Mouse (Mus musculus) thymus, postnatal 36 days (tissue): ENCODE data around the gene Ift22.

Experiments used
- DNase-seq, 2 experiments: peaks; one replicate each; pipeline ENCODE4 v3.0.0; 2022; ENCODE audit warnings: mixed read lengths in 2 of 2

Gene Ift22

DNA sequence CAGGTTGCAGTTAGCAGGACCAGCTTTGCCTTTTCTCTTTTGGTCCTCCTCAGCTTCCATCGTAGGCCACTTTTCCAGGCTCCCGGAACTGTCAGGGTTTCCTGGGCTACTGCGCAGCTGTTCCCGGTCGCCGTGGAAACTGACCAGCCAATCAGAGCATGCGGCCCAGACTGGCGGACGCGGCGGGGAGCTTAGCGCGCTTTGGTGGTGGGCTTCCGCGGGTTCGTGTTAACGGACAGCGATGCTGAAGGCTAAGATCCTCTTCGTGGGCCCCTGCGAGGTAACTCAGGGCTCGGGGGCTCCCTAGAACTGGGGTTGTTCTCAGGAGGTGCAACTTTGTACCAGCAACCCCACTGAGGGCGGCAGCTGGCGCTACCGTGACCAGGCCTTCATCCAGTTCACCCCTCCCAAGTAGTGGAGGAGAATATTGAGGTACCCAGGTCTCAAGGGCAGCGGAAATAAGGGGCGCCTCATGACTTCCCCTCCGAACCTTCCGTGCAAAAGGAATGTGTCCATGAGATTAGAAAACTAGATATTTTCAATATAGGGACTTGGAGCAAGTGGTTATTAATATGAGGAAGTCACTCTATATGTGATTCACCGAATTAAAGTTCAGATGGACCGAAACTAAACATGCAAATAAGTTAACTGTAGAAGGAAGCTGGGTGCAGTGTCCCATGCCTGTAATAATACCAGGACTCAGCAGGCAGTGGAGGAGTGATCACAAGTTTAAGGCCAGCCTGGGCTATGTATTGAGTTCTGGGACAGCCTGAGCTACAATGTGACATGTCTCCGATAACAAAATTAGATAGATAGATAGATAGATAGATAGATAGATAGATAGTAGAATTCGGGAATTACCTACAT lies at the start of gene Ift22:
TSS of gene Ift22 (plus strand) at position 160 of the 867 bp plus-strand sequence.
- DNase-seq = peak; percentile 82 to 87

DNA sequence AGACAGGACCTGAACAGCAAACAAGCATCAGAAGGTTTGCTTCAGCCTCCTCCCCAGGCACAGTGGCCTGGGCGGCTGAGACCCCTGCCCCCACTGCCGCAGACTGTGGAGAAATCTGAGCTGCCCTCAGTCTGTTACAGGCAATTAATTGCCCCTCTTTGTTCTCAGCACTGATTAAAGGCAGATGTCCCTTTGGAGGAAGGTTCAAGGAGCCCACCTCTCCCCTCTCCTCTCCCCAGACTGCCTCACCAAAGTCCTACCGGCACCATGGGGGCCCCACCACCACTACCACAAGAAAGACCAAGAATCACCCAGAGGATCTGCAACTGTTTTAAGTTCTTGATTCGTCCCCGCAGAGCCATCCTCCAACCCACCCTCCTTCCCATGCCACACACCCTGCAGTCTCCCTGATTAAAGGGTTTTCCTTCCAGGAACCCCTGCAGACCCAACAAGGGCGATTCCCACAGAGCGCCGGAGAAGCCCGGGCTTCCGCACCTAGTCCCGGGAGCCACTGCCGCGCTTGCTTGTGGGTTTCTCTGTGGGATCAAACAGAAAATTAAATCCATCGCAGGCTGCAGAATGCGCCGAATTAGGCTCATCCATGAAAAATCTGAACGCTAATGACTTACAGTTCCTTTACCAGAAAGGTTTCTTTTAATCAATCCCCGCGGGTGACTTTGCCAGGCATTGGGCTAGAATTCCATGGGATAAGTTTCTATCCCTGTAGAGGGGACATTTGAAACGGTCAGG lies 46.6 kb upstream of the Ift22 start:
- no peak for DNase-seq

DNA sequence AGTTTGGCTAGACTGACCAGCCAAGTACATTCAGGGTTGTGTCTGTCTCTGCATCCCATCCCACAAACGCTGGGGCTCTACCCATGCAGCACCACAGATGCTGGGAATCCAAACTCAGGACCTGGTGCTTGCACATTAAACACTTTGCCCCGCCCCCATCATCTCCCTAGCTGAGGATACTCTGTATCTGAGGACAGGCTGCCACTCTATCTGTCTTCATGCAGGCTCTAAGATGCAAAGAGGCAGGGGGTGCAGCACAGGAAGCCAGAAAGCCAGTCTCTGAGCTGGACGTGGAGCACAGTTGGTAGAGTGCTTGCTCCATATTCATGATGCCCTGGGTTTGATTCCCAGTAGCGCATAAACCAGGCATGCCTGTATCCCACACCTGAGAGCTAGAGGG lies 45.1 kb upstream of the Ift22 start:
- DNase-seq = peak; percentile 27 to 49

DNA sequence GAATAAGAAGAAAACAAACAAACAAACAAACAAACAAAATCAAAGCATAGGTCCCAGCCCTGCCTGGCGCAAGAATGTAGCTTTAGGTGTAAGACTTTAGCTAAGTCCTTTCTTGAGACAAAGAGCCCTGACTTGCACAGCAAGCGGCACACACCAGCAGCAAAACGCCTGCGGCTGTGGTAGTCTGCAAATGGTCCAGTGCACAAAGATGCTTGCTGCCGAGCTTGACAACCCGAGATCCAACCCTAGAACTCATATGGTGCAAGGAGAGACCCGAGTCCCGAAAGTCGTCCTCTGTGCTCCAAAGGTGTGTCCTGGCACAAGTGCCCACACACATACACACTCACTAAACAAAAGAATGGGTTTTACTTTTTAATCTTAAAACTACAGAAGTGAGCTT lies 44.7 kb upstream of the Ift22 start:
- peak in 1 of 2 experiments; percentile 16 for DNase-seq

DNA sequence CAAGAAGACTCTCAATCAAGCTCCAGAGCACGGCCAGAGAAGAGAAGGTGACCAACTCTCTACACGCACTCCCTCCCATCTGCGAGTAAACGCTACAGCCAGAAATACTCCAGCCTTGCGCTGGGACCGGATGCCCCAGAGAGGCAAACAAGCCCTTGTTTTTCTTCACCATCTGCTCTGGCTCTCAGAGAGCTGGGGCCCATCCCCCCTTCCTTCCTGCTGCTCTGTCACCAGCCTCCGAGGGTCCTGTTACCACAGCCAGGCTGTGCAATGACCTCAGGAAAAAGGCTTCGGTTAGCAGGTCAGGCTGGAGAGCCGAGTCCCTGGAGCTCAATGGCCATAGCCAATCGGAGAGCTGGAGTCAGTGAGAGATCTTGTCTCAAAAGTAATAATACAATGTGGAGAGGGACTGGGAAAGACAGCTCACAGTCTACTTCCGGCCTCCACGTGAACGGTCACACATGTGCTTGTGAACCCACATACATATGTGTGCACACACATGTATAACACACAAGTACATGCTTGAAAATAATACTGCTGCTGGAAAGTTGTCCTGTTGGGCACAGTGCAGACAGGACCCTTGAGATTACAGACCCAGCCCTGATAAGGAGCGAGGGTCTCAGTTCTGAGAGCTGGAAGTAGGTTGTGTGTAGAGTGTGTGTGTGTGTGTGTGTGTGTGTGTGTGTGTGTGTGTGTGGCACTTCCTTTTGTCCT lies 43.8 kb upstream of the Ift22 start:
- peak; percentile 88 to 91 for DNase-seq

DNA sequence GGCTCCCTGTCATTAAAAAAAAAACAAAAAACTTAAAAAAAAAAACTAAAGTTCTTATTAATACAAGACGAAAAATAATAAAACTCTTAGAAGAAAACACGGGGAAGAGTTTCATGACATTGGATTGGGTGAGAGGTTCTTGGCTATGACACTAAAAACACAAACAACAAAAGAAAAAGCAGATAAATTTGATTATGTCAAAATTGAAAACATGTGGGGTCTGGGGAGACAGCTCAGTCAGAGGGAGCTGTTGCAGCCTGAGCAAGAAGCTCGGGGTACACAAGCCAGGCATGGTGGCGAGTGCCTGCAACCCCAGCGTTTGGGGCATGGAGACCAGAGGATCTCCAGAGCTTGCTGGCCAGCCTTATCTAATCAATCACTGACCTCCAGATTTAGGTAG lies 40.2 kb upstream of the Ift22 start:
- DNase-seq = no peak

DNA sequence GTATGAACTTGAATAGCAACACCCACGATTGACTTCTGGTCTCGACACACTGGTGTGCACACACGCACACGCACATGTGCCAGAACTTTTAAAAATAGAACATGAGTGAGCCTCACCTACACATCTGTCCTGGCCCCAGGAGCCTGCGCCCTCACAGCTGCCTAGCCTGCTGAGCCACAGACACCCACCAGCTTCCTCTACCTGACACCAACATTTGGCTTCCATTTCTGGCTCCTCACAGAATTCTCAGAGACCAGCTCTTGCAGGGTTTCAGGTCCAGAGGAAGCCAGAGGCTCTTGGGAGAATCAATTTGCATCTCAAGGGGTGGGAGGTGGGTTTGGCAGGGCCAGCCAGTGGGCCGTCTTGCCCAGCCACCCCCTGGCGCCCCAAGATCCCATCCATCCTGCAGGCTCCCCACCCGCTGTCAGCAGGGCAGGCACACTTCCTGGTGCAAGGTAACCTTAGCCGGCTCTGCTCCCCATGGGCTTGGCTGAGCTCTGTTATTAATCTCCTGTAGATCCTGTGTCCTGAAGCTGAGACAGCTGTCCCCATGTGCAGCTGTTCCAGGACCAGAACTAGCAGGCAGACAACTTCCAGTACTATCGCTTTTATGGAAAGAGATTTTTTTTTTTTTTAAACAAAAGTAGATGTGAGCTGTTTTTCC lies 38.4 kb upstream of the Ift22 start:
- DNase-seq = peak; percentile 54 to 71

DNA sequence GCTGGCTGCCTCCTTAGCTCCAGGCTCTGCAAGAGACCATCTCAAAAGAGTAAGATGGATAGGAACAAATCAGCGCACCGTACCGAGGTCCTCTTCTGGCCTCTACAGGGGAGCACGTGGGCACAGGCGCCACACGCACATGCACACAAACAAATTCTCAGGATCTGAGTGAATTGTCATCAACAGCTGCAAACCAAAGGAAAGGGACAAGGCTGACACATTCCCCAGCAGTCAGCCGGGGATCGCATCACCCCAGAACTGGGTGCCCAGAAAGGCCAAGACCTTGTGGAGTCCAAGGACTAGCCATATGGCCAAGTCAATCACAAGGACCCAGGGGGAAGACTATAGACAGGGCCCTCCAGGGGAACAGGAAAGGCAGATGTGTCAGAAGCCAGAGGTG lies 35.5 kb upstream of the Ift22 start:
- DNase-seq = no peak

DNA sequence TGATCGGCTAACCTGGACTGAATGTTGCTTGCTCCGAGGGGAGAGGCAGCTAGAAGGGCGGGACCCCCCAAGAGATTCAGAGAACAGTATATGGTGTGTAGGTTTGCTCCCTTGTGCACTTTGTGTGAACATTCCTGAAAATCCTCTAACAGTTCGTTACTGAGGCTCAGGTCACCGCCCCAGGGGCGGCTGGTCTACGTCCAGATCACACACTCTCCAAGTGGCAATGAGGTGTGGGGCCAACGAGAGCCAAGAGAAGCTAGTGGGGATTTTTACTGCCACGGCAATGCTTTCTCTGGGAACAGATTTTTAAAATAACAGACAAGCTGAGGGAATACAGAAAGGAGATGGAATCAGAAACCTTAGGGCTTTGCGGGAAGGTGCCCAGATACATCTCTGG lies 33.7 kb upstream of the Ift22 start:
- no peak for DNase-seq

DNA sequence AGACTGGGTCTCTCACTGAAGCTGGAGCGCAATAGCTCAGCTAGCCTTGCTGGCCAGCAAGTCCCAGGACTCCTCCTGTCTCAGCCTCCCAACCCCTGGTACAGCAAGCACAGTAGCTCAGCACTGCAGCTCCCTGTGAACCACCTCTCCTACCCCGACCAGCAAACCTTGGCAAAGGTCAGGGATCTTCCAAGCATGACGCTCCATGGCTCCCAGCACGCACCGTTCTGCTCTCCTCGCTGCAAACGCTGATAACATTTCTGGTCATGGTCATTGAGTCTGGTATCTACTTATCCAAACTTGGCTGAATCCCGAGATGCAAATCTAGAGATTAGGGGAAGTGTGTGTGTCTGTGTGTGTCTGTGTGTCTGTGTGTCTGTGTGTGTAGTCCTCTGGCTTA lies 27.8 kb upstream of the Ift22 start:
- DNase-seq = no peak

DNA sequence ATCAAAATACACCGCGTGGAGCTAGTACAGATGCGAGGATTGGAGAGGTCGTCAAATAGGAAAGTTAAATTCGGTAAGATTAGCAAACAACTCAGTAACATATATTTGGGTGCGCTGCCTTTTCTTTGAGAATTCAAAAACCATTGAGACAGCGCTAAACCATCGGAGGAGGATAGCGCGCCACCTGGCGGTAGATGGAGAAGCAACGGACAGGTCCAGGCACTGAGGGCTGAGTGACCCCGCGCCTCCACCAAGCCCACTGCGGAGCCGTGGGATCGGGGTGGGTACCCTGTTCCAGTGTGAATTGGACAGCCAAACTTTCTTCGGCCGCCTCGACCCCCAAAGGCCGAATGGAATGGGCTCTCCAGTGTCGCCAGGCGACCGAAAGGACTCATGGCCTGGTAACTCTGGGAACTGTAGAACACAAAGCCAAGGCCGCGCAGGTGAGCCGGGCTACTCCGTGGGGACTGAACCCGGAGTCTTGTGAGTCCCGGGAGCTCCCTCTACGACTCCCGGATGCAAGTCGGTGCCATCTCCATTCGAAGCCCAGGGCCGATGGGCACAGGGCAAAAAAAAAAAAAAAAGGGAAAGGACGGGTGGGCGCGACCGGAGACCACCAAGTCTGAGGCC lies 26.5 kb upstream of the Ift22 start:
- DNase-seq = peak; percentile 77 to 83

DNA sequence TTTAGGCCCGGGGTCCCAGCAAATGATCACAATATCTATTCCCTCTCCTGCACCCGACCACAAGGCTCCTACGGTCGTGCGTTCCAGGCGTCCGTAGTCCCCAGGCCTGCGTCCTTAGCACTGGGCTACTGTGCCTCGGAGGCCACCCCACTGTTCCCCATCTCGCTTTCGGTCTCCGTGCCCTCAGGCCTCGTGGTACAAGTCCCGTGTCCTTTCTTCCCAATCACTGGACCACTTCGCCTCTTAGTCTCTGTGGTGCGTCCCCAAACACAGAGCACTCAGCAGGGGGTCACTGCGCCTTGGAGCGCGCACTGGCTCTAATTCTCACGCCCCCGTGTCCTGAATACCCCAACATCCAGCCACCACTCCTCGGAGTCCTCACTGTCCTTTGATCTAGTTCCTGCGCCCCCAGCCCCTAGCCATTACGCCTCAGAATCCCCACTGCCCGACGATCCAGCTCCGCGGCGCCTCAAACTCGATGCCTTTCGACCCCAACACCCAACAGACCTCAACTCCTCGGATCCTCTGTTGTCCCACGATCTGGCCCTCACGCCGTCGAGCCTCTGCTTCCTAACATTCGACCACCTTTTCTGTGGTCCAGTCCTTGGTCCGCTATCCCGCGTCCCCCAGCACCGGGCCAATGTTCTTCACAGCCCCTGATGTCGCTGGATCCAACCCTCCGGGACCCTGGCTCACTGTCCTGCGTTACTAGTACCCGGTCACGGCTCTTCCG lies 25.7 kb upstream of the Ift22 start:
- DNase-seq = no peak

DNA sequence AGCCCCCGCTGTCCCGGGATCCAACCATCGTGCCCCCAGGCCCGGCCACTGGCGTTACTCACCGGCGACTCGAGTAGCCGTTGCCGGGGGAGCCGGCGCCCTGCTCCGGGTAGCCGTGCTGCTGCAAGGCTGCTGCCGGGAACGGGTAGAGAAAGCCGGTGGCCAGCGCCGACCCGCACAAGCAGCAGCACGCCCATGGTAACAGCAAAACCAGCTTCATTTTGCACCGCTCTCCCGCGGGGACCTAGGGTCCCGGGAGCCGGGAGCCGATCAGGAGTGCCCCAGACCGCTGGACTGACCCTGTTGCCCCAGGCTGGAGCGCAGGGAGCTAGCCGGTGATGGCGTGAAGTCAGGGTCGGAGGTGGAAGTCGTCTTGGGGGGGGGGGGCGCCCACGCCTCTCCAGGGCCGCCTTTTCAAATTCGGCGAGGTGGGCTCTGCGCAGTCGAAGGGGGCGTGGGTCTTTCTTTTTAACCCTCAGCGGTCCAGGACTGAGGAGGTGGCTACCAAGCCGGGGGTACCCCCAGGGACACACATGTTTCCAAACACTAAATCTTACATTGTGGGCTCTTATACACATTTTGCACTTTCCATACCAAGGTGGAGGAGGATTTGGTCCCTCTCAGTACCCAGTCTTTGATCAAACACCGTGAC lies 25.0 kb upstream of the Ift22 start, which contains the start of gene Col26a1:
TSS of gene Col26a1 (minus strand) at position 422 of the 652 bp plus-strand sequence.
- no peak for DNase-seq

DNA sequence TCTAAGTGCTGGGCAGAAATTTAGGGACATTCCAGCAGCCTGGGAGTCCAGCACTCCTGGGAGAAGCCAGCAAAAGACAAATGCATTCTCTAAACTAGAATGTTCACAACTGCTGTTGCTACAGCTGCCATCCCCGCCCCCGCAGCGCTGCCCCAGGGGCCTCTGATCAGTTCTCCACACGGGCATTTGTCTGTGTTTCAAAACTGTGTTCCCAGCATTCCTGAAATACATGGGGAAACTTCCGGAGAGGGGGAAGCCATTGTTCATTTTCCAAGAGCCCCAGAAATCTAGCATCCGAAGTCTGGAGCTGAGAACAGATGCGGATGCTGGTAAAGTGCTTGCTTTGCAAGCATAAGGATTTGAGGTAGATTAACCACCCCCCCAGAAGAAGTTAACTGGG lies 21.0 kb upstream of the Ift22 start:
- DNase-seq = no peak

DNA sequence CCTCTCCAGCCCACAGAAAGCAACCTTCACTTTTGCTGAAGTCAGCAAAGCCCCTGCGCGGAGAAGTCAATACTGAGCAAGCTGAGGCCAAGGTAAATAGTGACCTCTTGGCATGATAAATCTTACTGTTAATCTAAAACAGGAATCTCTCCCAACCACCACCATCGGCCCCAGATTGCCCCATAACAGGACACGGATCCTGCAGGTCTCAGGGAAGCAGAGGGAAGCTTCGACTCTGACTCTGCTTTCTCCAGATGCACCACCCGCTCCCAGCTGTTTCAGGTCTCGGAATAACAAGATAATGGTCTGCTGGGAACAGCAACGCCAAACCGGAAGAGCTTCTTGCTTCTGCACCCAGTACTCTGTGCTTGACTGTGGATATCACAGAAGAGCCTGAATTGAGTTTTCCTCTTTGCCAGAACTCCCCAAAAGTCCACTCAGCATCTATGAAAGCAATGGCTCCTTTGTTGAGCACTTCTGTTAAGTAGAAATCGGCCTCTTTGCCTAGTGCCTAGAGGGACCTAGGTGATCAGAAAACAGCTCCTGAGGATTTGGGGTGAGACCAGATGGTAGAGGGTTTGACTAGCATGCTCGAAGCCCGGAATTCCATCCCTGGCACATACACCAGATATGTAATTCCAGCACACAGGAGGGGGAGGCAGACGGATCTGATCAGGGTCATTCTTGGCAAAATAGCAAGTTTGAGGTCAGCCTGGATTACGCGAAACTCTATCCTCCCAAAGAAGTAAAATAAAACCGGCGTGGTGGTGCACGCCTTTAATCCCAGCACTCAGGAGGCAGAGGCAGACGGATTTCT lies 19.2 kb upstream of the Ift22 start:
- no peak for DNase-seq

DNA sequence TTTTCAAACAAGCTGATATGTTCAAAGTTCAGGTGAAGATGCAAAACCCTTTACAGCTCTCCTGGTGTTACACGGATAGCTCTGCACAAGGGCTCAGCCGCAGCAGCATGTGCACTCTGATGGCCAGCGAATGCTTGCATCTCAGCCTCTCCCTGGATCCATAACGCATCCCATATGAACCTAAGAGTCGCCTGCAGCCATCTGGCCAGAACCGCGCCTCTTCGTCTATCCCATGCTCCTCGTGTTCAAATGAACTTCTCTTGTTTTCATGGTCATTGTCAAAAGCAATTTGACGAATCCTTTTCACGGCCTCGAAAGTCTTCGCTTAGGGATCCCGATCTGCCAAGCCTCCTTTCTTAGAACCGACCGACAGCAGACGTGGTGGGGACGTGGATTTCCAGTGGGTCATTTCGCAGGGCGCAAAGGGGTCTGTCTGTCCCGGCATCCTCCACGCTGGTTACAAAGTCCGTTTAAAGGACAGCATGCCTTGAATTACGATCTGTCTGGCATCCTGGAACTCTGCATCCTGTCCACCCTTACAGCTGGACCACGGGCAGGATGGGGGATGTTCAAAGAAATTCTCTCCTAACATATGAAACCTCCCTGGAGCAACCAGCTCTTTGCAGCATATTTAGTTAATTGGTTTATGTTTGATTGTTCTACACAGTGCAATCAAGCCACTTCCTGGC lies 13.0 kb upstream of the Ift22 start:
- no peak for DNase-seq

DNA sequence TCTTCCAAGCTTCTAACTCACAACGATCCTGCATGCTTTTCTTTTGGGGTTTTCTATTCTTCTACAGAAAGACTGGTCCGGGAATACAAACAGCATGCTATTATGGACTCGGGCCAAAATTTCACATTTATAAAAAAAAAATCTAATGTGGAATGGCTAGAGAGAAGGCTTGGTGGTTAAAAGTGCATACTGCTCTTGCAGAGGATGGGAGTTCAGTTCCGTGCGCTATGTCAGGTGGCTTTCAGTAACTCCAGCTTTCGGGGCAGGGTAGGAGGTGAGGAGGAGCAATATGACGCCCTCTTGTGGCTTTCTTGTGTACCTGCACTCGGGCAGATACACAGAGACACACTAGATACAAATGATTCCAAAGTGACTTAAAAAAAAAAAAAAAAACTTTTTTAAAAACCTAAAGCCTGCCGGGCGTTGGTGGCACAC lies 12.4 kb upstream of the Ift22 start:
- no peak for DNase-seq

DNA sequence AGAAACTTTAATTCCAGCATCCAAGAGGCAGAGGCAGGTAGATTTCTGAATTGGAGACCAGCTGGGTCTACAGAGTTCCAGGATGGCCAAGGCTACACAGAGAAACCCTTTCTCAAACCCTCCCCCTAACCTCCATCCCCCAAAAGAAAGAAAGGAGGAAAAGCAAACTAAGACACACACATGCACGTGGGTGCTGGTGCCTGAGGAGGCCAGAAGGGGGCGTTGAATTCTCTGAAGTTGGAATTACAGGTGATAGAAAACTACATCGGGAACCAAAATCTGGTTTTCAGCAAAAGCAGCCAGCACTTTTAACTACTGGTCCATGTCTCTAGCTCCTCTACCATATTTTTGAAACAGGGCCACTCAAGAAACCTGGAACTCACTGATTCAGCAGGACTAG lies 3.3 kb upstream of the Ift22 start:
- no peak for DNase-seq

DNA sequence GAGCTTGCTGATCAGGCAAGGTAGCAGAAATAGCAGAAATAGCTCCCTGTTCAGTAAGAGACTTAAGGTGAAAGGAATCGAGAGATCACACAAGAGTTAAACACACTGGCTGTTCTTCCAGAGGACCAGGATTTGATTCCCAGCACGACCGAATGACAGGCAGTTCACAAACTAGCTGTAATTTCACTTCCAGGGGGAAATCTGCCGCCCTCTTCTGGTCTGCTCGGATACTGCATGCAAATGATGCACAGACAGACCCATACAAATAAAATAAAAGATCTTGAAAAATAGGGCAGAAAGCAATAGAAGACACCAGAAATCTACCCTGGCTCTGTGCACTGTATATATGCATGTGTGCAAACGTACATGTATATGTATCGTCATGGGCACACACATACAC lies 2.3 kb upstream of the Ift22 start:
- DNase-seq = peak; percentile 42 to 60
